Mouse (Mus musculus) right cerebral cortex, adult 2 months (tissue): ENCODE measurements around the gene Rpl29.
A peak's percentile ranks its signal among the peaks of the same experiment; 100 is the strongest.

Experiments used
- DNase-seq, 2 experiments: peaks; one replicate each; pipeline ENCODE4 v3.0.0; 2021 to 2022; ENCODE audit warnings: low spot score in 2 of 2

Gene Rpl29

DNA sequence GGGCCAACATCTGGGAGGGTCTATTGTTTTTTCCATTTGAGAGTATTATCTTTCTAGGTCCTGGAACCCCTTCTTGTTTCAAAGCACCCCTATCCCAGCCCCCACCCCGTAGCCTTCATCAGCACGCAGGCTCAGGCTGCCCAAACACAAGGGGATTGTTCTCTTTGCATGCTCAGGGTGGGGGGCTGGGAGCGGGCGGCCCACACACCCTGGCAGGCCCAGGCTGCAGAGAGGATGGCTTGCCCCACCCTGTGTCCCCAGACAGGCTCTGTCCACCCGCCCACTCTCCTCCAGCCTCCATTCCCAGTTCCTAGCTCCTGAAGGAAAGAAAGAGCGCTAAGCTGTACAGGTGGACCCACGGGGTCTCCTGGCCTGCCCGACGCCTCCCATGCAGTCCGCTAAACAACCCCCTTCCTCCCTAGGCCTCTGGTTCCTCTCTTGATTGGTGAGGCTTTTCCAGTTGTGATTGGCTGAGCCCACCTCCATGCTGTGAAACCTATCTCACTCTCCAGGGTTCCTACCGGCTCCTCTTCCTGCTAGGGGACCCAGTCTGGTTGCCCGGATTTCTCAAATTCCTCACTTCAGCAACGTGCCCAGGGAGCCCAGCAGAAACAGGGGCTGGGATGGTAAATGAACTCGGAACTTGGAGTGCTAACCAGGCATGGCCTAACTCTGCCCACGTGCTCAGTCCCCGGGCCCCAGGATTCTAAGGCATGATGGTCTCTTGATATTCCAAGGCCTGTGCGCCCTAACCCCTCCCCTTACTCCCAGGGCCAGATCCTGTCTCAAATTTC lies 25.8 kb downstream of the Rpl29 start:
- DNase-seq = peak in 1 of 2 experiments; percentile 48

GRCm38 (mm10) chr9:106456325-106457162 lies 27.3 kb downstream of the Rpl29 start:
- no peak for DNase-seq

DNA sequence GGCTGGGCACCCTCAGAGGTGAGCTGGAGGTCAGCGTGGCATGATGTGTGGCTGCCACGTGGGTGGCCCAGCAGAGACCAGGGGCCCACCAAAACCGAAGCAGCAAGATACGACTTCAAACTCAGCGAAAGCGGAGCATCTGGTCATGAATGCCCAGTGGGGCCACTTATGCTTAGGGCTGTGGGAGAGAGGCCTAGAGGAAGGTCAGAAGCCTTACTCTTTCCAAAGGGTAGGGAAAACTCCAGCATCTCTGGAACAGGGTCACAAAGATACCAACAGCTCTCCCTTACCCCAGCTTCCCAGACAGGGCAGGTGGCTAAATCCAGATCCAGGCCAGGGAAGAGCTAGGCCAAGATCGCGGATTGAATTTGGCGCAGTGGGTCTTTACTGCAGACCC lies 27.9 kb downstream of the Rpl29 start:
- DNase-seq = no peak

DNA sequence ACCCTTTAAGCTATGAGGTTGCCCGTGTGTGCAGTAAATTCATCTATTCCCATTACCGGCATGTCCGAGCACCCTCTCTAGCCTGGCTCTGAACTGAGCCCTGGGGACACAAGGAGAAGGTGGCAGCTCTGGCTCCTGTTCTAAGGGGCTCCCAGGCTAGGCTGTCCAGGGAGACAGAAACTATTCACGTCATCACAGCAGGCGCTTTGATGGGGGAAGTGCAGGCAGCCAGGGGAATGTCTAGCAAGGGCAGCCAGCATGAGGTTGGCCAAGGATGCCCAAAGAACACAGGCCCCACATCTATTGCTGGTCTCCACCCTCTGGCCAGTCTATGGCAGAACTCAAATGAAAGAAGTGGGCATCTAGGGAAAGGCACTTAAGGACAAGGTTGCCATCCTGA lies 28.7 kb downstream of the Rpl29 start:
- DNase-seq = no peak

GRCm38 (mm10) chr9:106459946-106460345 lies 30.7 kb downstream of the Rpl29 start:
- no peak for DNase-seq

DNA sequence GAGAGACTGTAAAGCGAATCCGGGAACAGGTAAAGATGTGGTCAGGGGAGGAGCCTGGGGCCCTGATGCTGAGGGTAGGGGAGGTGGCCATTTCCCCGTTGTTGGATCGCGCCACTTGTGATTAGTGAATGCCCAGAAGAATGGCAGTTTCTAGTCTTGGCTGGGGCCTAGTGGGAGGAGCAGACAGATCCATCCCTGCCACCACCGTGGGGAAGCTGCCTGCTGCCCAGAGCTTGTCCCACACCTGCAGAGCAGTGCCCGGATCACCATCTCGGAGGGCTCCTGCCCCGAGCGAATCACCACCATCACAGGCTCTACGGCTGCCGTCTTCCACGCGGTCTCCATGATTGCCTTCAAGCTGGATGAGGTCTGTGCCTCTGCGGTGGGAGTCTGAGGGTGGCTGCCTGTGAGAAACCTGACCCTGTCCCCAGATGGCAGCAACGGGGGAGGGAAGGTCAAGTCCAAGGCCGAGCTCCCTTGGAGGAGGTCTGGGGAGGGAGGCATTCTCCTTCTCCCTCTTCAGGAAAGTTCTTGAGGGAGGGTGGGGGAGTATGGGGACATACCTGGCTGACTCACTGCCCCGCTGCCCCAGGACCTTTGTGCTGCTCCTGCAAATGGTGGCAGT lies 31.3 kb downstream of the Rpl29 start:
- DNase-seq = no peak

- DNase-seq = no peak
These were observed 31.8 kb downstream of the Rpl29 start for GRCm38 (mm10) chr9:106461026-106461415.

DNA sequence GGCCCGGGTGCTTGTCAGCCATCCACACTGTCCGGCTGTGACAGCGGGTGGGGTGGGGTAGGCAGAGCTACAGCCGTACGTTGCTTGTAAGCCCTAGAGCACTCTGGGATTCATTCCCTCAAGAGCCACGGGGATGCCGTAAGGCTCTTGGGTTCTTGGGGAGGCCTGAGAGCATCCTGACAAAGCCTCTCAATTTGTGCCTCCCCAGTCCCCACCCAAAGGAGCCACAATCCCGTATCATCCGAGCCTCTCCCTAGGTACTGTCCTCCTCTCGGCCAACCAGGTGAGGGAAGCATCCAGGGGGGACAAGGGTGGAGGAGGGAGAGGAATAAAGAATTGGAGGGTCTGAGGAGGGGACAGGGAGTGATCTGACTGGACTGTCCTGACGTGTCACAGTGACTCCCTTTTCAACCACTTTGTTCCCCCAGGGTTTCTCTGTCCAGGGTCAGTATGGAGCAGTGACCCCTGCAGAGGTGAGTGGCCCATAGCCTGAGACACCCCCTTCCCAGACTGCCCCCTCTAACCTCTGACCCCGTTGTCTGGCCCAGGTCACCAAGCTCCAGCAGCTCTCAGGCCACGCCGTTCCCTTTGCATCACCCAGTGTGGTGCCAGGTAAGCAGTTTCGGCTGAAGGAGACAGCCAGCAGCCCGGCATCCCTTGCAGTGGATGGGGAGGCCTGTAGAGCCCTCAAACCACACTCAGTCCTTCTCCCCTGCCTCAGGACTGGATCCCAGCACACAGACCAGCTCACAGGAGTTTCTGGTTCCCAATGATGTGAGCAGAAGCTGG lies 32.6 kb downstream of the Rpl29 start:
- DNase-seq = no peak

- no peak for DNase-seq
These were observed 33.2 kb downstream of the Rpl29 start for GRCm38 (mm10) chr9:106462430-106462800.

DNA sequence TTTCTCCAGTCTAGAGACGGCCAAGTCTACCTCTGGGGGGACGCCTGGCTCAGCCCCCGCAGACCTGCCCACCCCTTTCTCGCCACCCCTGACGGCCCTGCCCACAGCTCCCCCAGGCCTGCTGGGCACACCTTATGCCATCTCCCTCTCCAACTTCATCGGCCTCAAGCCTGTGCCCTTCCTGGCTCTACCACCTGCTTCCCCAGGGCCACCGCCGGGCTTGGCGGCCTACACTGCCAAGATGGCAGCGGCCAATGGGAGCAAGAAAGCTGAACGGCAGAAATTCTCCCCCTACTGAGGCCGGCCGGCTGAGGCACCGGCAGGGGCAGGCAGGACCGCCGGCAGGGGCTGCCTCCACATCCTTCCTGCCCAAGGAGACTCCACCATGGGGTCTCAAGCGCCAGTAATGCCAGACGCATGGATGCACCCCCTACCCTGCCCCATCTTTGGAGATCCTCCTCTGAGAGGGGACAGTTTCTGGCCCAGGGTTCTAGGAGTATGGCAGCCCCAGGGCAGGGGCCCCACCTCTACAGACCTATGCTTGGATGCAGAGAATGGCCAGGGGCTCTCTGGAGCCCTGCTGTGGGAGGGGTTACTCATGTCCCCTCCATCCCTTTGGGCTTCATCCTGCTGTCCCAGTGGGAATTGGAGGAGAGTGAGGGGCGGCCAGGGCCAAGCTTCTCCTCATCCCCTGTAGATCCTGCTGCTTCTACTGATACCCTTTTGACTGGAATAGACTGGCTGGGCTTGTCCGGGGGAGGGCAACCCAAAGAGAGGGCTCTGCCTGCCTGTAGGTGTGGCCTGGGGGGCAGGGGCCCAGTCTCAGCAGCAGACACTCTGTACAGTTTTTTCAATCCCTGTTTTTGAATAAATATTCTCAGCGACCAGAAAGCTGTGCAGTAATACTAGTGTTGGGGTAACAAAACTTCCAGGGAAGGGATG lies 34.1 kb downstream of the Rpl29 start:
- no peak for DNase-seq

GRCm38 (mm10) chr9:106464751-106465541 lies 35.7 kb downstream of the Rpl29 start:
- DNase-seq = peak; percentile 64 to 80

- no peak for DNase-seq
These were observed 36.4 kb downstream of the Rpl29 start, which contains the start of gene Gpr62 for GRCm38 (mm10) chr9:106465571-106466200. Gene Gpr62 (minus strand): TSS chr9:106465938.

DNA sequence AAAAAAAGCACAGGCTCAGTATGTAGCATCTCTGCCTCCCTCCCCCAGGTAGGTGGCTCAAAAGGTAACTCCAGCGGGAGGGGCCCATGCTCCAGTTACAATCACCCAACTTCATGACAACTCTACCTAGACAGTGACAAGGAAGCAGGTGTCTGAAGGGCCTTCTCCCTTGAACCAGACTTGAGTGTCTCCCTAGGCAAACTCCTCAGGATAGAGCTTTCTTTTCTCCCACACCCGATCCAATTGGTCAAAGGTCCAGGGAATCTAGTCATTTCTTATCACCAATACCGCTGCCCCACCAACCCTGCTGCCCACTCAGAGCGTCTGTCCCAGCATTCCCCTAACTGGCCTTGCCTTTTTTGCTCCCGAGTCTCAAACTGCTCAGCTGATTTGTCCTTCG lies 37.5 kb downstream of the Rpl29 start:
- DNase-seq = no peak

DNA sequence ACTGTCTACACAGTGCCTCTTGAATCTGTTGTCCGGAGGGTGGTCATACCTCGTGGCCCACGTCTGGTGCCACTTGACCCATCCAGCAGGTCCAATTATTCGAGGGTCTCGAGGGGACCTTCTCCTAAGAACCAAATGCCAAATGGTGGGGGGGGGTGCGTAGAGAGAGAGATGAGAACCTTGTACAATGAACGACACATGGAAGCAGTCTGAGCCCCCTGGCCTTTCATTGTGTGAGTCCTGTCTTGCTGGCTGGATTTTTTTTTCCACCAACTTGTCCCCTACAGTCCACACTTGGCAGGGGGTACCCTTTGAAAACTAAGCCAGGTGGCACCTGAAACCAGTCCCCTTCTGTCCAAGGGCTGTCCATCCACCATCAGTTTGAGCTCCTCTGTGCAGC lies 38.5 kb downstream of the Rpl29 start:
- no peak for DNase-seq

DNA sequence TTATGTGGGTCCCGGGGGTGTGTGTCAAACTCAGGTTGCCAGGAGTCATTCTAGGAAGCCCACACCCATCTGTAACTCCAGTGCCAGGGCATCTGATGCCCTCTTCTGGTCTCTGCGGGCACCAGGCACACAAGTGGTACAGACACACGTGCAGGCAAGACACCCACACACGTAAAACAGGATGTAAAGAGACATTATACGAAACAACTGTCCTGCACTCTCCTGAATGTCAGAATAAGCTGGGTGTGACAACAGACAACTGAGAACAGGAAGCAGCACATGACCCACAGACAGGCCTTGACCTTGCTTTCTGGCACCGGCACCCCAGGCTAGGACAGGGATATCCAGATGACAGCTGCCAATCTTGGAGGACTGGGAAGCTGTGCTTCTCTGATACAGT lies 40.1 kb downstream of the Rpl29 start:
- no peak for DNase-seq

GRCm38 (mm10) chr9:106469776-106470175 lies 40.5 kb downstream of the Rpl29 start:
- no peak for DNase-seq

DNA sequence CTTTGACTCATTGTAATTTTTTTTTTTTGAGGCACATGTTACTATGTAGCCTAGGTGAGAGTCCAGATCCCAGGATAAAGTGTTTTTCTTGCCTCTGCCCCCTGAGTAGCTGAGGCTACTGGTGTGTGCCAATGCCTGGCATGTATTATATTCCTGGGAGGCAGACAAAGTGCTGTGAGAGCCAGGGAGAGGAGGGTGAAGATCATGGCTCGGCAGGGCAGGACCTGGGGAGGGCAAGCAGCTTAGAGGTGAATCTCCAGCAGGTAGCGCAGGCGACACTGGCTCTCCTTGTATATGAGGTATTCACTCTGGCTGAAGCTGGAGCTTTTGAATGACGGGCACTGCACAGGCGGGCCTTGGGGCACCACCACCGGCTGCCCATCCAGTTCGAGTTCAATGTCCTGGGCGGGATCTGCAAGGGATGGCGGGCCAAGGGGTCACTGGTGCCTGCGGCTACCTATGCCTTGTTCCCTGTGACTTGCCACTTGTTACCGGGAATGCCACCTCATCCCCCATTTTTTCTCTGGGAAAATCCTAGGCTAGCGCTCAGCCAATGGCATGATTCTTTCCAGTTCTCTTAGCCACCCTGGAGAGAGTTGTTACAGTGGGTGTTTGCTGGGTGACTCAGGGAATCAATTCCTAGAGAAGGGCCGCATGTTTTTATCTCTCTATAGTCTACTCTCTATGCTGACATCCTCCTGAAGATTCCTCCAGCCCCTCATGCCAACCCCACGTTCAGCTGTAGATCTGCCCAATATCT lies 41.9 kb downstream of the Rpl29 start:
- DNase-seq = no peak

GRCm38 (mm10) chr9:106471892-106472291 lies 42.6 kb downstream of the Rpl29 start:
- DNase-seq = no peak

GRCm38 (mm10) chr9:106472321-106472720 lies 43.1 kb downstream of the Rpl29 start:
- DNase-seq = no peak
